25 mouse cellular contexts compared by ENCODE assay signal in the genomic region with DNA sequence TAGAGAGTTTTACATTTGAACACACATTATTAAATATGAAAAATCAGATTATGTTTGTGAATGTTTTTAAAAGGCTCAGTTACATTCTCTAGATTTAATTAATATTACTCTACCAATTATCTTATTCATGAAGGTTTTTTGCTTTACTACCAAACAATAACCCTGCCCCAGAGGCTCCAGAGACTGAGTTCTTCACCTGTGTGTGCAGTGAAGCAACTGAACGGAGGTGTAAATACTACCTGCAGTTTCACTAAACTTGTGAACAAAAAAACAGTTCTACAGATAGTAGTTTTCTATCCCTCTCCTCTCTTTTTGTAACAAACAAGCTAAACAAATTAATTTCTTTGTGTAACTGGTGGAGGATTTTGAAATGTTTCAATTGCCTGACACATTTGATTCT.
"Had no signal": no experiment of that assay in that cellular context is flagged by ENCODE, and none has a peak within 500 bp of the region (broad histone marks: within the 10 kb centered on the region; RNA-seq: fewer than 3 reads in every experiment).

No protein-coding gene starts in this region.

- DNase-seq: gastrocnemius, postnatal 14 days; gastrocnemius, postnatal 36 days; heart, adult 11 months; heart, adult 2 months; heart, postnatal 14 days; heart, postnatal 36 days; kidney, adult 11 months; kidney, adult 2 months; kidney, adult 9 months; kidney, postnatal 14 days; kidney, postnatal 36 days; layer of hippocampus, adult 9-11 months; layer of hippocampus, postnatal 36 days; lung, adult 18-20 months had no signal

- H3K27ac ChIP-seq: heart, adult 2 months; heart, embryonic 13.5 days; heart, embryonic 15.5 days; hindbrain, embryonic 14.5 days; kidney, embryonic 15.5 days; kidney, postnatal 0 days; limb, embryonic 13.5 days; limb, embryonic 15.5 days; liver, embryonic 12.5 days; liver, embryonic 14.5 days had no signal

- ATAC-seq: hindbrain, embryonic 16.5 days; intestine, embryonic 16.5 days; liver, embryonic 12.5 days had no signal

- H3K4me1 ChIP-seq: heart, embryonic 13.5 days; heart, embryonic 15.5 days; kidney, embryonic 15.5 days; limb, embryonic 13.5 days; limb, embryonic 15.5 days; liver, embryonic 12.5 days had no signal

- H3K4me3 ChIP-seq: heart, adult 2 months; heart, embryonic 13.5 days; heart, embryonic 15.5 days; kidney, embryonic 15.5 days; limb, embryonic 13.5 days; limb, embryonic 15.5 days; liver, embryonic 12.5 days had no signal

- H3K27me3 ChIP-seq: heart, embryonic 13.5 days; heart, embryonic 15.5 days; kidney, embryonic 15.5 days; limb, embryonic 13.5 days; limb, embryonic 15.5 days; liver, embryonic 12.5 days had no signal
